Mouse (Mus musculus): ENCODE measurements around the gene Cbfb. TPM values are rescaled to one million over a fixed set of nuclear protein-coding genes. Genes with fewer than 3 reads are reported as not detected.
A peak's percentile ranks its signal among the peaks of the same experiment; 100 is the strongest.

The Cbfb gene
- total and polyA plus RNA-seq, 3 experiments = 32.5 to 37.9 TPM; not detected in 1

DNA sequence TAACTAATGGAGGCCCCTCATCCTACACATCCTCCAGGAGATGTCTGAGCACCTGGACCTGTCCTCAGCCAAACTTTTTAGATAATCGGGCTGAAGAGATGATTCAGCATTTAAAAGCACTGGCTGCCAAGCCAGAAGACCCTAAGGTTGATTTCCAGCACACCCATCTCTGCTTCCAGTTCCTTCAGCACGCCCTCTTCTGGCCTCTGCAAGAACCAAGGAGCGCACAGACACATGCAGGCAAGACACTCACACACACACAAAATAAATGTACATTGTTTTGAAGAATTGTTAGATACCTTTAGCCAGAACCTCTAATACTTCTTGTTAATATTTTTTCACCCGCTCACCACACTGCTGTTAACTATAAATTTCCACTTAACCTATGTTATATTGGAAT lies 18.8 kb upstream of the Cbfb start:
- peak; percentile 33 for DNase-seq (ENCODE audit: low read depth, low spot score)
- H3K4me3 ChIP-seq (ENCODE audit: control insufficient read depth in 1 of 2, insufficient read depth in 1 of 2, low read depth in 2 of 2, low read length in 2 of 2) = no peak overlapping the region
- H3K27ac ChIP-seq (ENCODE audit: control insufficient read depth, low read depth, low read length) = no peak overlapping the region
- no peak for TF ChIP-seq UBTF (IDR thresholded peaks at IDR 0.05; ENCODE audit: borderline replicate concordance, insufficient read depth, low read depth, low read length)
- TF ChIP-seq CTCF (IDR thresholded peaks at IDR 0.05 in 2 of 3, conservative IDR thresholded peaks at IDR 0.05 in 1 of 3; ENCODE audit: control insufficient read depth in 1 of 3, insufficient read depth in 1 of 3, low read depth in 2 of 3, low read length in 3 of 3, poor library complexity in 1 of 3, severe bottlenecking in 1 of 3) = peak; percentile 8 to 42 (median 41); a peak in 3 of 6 replicates
- H3K36me3 ChIP-seq (ENCODE audit: control insufficient read depth in 1 of 2, insufficient read depth in 2 of 2, low read length in 2 of 2) = peaks cover 0 to 4% of the 10 kb centered on the region in 2 experiments; a peak in 1 of 4 replicates
- no peaks in the 10 kb centered on the region for H3K9me3 ChIP-seq (replicated peaks; ENCODE audit: insufficient read depth, low read length)
- H3K9ac ChIP-seq (ENCODE audit: control insufficient read depth, low read depth, low read length, poor library complexity, severe bottlenecking) = no peak overlapping the region
- H3K27me3 ChIP-seq (ENCODE audit: control insufficient read depth in 1 of 2, insufficient read depth in 2 of 2, low read length in 2 of 2) = no peaks in the 10 kb centered on the region; a peak in 1 of 4 replicates
- H3K4me1 ChIP-seq (ENCODE audit: control insufficient read depth in 1 of 2, insufficient read depth in 2 of 2, low read length in 2 of 2) = peaks cover 2 to 17% of the 10 kb centered on the region in 2 experiments; a peak in 2 of 4 replicates
- no peaks in the 10 kb centered on the region for H3K79me2 ChIP-seq (ENCODE audit: control insufficient read depth, insufficient read depth, low read length, poor library complexity)

DNA sequence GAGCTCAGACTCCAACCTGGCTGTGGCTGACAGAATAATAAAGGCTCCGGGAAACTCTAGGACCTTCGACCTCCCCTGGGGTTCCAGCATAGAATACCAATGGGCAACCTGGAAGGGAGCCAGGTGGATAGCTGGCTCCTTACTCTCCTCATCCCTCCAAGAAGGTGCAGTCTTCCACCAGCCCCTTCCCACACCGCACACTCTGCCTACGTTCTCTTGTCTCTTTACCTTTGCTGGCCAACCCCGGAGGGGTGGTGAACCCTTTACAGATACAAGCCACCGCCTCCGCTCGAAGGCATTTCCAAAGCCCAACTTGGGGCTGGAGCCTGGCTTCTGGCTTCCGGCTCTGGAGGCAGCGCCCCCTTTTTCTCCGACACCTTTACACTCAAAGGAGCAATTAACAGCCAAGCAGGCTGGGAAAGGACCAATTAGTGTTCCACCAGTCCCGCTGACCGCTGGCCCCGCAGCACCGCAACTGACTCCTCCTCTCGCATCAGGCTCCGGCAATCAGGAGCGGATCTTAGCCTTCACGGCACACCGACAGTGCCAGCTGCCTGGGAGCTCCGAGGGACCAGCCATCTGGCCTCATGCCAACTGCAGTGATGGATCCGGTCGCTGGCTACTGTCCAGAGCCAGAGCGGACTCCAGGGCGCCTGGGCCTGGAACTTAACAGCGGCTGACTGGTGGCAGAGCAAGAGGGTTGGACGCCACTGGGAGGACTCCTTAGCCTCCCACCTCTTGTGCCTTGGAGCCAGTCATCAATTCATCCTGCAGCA lies 17.7 kb upstream of the Cbfb start:
- TF ChIP-seq RAD21 (IDR thresholded peaks at IDR 0.05; ENCODE audit: low read depth, low read length) = no peak
- no peak for TF ChIP-seq CHD1 (IDR thresholded peaks at IDR 0.05; ENCODE audit: low read depth, low read length)
- no peak for TF ChIP-seq ZKSCAN1 (IDR thresholded peaks at IDR 0.05; ENCODE audit: low read depth, low read length)
- no peak for TF ChIP-seq MYB (IDR thresholded peaks at IDR 0.05; ENCODE audit: low read depth, low read length)
- TF ChIP-seq CTCF (IDR thresholded peaks at IDR 0.05 in 2 of 3, conservative IDR thresholded peaks at IDR 0.05 in 1 of 3; ENCODE audit: control insufficient read depth in 1 of 3, insufficient read depth in 1 of 3, low read depth in 2 of 3, low read length in 3 of 3, poor library complexity in 1 of 3, severe bottlenecking in 1 of 3) = no peak
- no peak for TF ChIP-seq BHLHE40 (IDR thresholded peaks at IDR 0.05; ENCODE audit: borderline replicate concordance, low read depth, low read length)
- no peak for TF ChIP-seq MEF2A (IDR thresholded peaks at IDR 0.05; ENCODE audit: extremely low read depth, insufficient replicate concordance, low read depth, low read length, poor library complexity, severe bottlenecking)
- no peak for TF ChIP-seq GABPA (IDR thresholded peaks at IDR 0.05; ENCODE audit: low read depth, low read length)
- no peak for TF ChIP-seq ZMIZ1 (IDR thresholded peaks at IDR 0.05; ENCODE audit: low read depth, low read length)
- no peak for TF ChIP-seq MAFK (IDR thresholded peaks at IDR 0.05; ENCODE audit: borderline replicate concordance, low read depth, low read length)
- TF ChIP-seq EP300 (IDR thresholded peaks at IDR 0.05; ENCODE audit: low read depth in 1 of 2, low read length in 2 of 2) = no peak
- TF ChIP-seq MXI1 (IDR thresholded peaks at IDR 0.05; ENCODE audit: low read depth, low read length) = no peak
- no peak for TF ChIP-seq USF1 (IDR thresholded peaks at IDR 0.05; ENCODE audit: low read depth, low read length)
- no peak for TF ChIP-seq ZC3H11A (IDR thresholded peaks at IDR 0.05; ENCODE audit: low read depth, low read length)
- no peak for TF ChIP-seq ELF1 (IDR thresholded peaks at IDR 0.05; ENCODE audit: low read depth, low read length)
- no peak for TF ChIP-seq TBP (IDR thresholded peaks at IDR 0.05; ENCODE audit: low read depth, low read length)
- TF ChIP-seq SMC3 (IDR thresholded peaks at IDR 0.05; ENCODE audit: low read depth, low read length) = no peak
- TF ChIP-seq ZNF384 (IDR thresholded peaks at IDR 0.05; ENCODE audit: low read depth, low read length) = no peak
- TF ChIP-seq POLR2AphosphoS2 (IDR thresholded peaks at IDR 0.05; ENCODE audit: low read length) = no peak
- Histone ChIP-seq H3K4me1 (ENCODE audit: control insufficient read depth in 1 of 2, insufficient read depth in 2 of 2, low read length in 2 of 2) (peaks cover 2 to 15% of the 10 kb centered on the region in 2 experiments; a peak in 2 of 4 replicates), H3K27me3 (ENCODE audit: control insufficient read depth in 1 of 2, insufficient read depth in 2 of 2, low read length in 2 of 2) (no peaks in the 10 kb centered on the region), H3K4me3 (ENCODE audit: control insufficient read depth in 1 of 2, insufficient read depth in 1 of 2, low read depth in 2 of 2, low read length in 2 of 2) (no peak overlapping the region), H3K9me3 (replicated peaks; ENCODE audit: insufficient read depth, low read length) (no peaks in the 10 kb centered on the region), H3K36me3 (ENCODE audit: control insufficient read depth in 1 of 2, insufficient read depth in 2 of 2, low read length in 2 of 2) (peaks cover 0 to 4% of the 10 kb centered on the region in 2 experiments; a peak in 1 of 4 replicates), H3K9ac (ENCODE audit: control insufficient read depth, low read depth, low read length, poor library complexity, severe bottlenecking) (no peak overlapping the region), H3K27ac (ENCODE audit: control insufficient read depth, low read depth, low read length) (no peak overlapping the region), H3K79me2 (ENCODE audit: control insufficient read depth, insufficient read depth, low read length, poor library complexity) (no peaks in the 10 kb centered on the region)
- no peak for DNase-seq (ENCODE audit: low read depth, low spot score)

All from MEL (cell line).